Mouse (Mus musculus) liver, adult 2 months (tissue): ENCODE data around the gene Kbtbd13. TPM values are rescaled to one million over a fixed set of nuclear protein-coding genes. Genes with fewer than 3 reads are reported as not detected.
A peak's percentile ranks its signal among the peaks of the same experiment; 100 is the strongest.
"Not testable (repeated sequence)": the region's sequence is repeated elsewhere in the genome, so short reads cannot be mapped to it uniquely, and the experiment has no call there.

Experiments used
- DNase-seq: peaks from one replicate; pipeline ENCODE4 v3.0.0-alpha.2; 2011; ENCODE audit warnings: low read depth, low spot score; ENCODE audit errors: extremely low read depth
- H3K27ac ChIP-seq: fragments of 200-500 bp; replicated peaks from 2 replicates; pipeline ENCODE4 v1.5.1; 2012; ENCODE audit warnings: low read depth, mild to moderate bottlenecking, control low read depth, inconsistent platforms, low read length; ENCODE audit not compliant: insufficient read depth
- H3K27me3 ChIP-seq: fragments of 200-500 bp; 2 replicates; pipeline ENCODE4 v1.6.1; 2012; ENCODE audit warnings: mild to moderate bottlenecking, moderate library complexity, low read length, inconsistent platforms; ENCODE audit not compliant: control insufficient read depth, insufficient read depth
- H3K36me3 ChIP-seq: fragments of 200-500 bp; 2 replicates; pipeline ENCODE4 v1.6.1; 2012; ENCODE audit warnings: low read length, inconsistent platforms; ENCODE audit not compliant: control insufficient read depth, insufficient read depth
- H3K4me1 ChIP-seq: fragments of 200-500 bp; 2 replicates; pipeline ENCODE4 v1.6.1; 2011; ENCODE audit warnings: low read length; ENCODE audit not compliant: control insufficient read depth, insufficient read depth
- H3K4me3 ChIP-seq: fragments of 200-500 bp; 2 replicates; pipeline ENCODE4 v1.5.1; 2011; ENCODE audit warnings: low read depth, mild to moderate bottlenecking, control low read depth, low read length, moderate library complexity; ENCODE audit not compliant: insufficient read depth
- H3K79me2 ChIP-seq: fragments of 200-500 bp; 2 replicates; pipeline ENCODE4 v1.6.1; 2012; ENCODE audit warnings: inconsistent platforms, mild to moderate bottlenecking, low read length, moderate library complexity; ENCODE audit not compliant: control insufficient read depth, insufficient read depth
- H3K9ac ChIP-seq: fragments of 200-500 bp; 2 replicates; pipeline ENCODE4 v1.6.1; 2012; ENCODE audit warnings: low read depth, mild to moderate bottlenecking, control low read depth, inconsistent platforms, low read length
- CTCF ChIP-seq: fragments of 200-500 bp; IDR thresholded peaks from 2 replicates; pipeline ENCODE4 v1.5.1; 2011; ENCODE audit warnings: low read depth, low read length, control low read depth
- POLR2A ChIP-seq: fragments of 200-500 bp; IDR thresholded peaks from 2 replicates; pipeline ENCODE4 v1.6.1; 2011; ENCODE audit warnings: low read length, control low read depth; ENCODE audit not compliant: insufficient read depth; ENCODE audit errors: extremely low read depth
- WGBS: fragments of 180-500 bp; shearing (Covaris S2); methylation state at CpG from one replicate; pipeline ENCODE4 v1.1.7; 2018; 5-methylcytosine and 5-hydroxymethylcytosine counted together
- polyA plus RNA-seq: library from polyadenylated mRNA; depleted of rRNA; stranded (reverse); fragments of >200 nt; gene quantifications from 2 replicates; pipeline ENCODE4 v1.2.3, GENCODE M21; 2012
- total RNA-seq: library from RNA; depleted of rRNA; stranded (reverse); fragments of >200 nt; gene quantifications from 2 replicates; pipeline ENCODE4 v1.2.3, GENCODE M21; 2014

The Kbtbd13 gene
- total and polyA plus RNA-seq, 2 experiments, result 0.28 to 0.49 TPM

- no peak overlapping the region for H3K9ac ChIP-seq
- TF ChIP-seq CTCF (no peak), POLR2A (no peak)
- no peaks in the 10 kb centered on the region for H3K27me3 ChIP-seq
- WGBS, result 90% methylated on average over 7 of the region's 7 CpGs
- H3K4me3 ChIP-seq, result no peak overlapping the region
- H3K4me1 ChIP-seq, result no peaks in the 10 kb centered on the region
- no peak overlapping the region for H3K27ac ChIP-seq
- no peak for DNase-seq
- H3K36me3 ChIP-seq, result peaks cover 58% of the 10 kb centered on the region
- peaks cover 2% of the 10 kb centered on the region; the same call in 1 of the 2 replicates for H3K79me2 ChIP-seq
Measured at GRCm38 (mm10) chr9:65356561-65356960, 34.9 kb downstream of the Kbtbd13 start.

GRCm38 (mm10) chr9:65353251-65353650 is 38.2 kb downstream of the Kbtbd13 start:
- no peak overlapping the region for H3K4me3 ChIP-seq
- no peak for TF ChIP-seq POLR2A
- no peak for TF ChIP-seq CTCF
- 85% methylated on average over 5 of the region's 5 CpGs for WGBS

GRCm38 (mm10) chr9:65347112-65347850 is 44.2 kb downstream of the Kbtbd13 start:
- Histone ChIP-seq H3K9ac (peak overlapping the region; percentile 87), H3K79me2 (peaks cover 28% of the 10 kb centered on the region; the same call in 1 of the 2 replicates), H3K27ac (peak overlapping the region; percentile 41; the same call in 1 of the 2 replicates), H3K4me1 (peaks cover 7% of the 10 kb centered on the region), H3K36me3 (no peaks in the 10 kb centered on the region), H3K27me3 (no peaks in the 10 kb centered on the region), H3K4me3 (peak overlapping the region; percentile 79)
- TF ChIP-seq POLR2A (no peak), CTCF (no peak)
- WGBS, result 23% methylated on average over 8 of the region's 8 CpGs
- no peak for DNase-seq

More at GRCm38 (mm10) chr9:65353251-65353650, 38.2 kb downstream of the Kbtbd13 start:
- peaks cover 18% of the 10 kb centered on the region; the same call in 1 of the 2 replicates for H3K79me2 ChIP-seq
- H3K27me3 ChIP-seq, result no peaks in the 10 kb centered on the region
- no peak for DNase-seq
- no peak overlapping the region for H3K9ac ChIP-seq
- peaks cover 29% of the 10 kb centered on the region for H3K36me3 ChIP-seq
- no peak overlapping the region for H3K27ac ChIP-seq
- peaks cover 1% of the 10 kb centered on the region; the same call in 1 of the 2 replicates for H3K4me1 ChIP-seq

GRCm38 (mm10) chr9:65346476-65347111 is 44.9 kb downstream of the Kbtbd13 start:
- H3K27ac ChIP-seq, result peak overlapping the region; percentile 41
- peak overlapping the region; percentile 87 for H3K9ac ChIP-seq
- TF ChIP-seq CTCF, result no peak
- TF ChIP-seq POLR2A, result no peak
- peaks cover 28% of the 10 kb centered on the region; the same call in 1 of the 2 replicates for H3K79me2 ChIP-seq
- WGBS, result under 1% methylated on average over 77 of the region's 77 CpGs
- no peaks in the 10 kb centered on the region for H3K36me3 ChIP-seq
- no peaks in the 10 kb centered on the region for H3K27me3 ChIP-seq
- H3K4me1 ChIP-seq, result peaks cover 7% of the 10 kb centered on the region
- peak overlapping the region; percentile 79 for H3K4me3 ChIP-seq
- peak; percentile 37 for DNase-seq

- H3K9ac ChIP-seq, result peak within 1 kb of the TSS; percentile 87
- peak within 1 kb of the TSS; percentile 41 for H3K27ac ChIP-seq
- peak; percentile 65; the same call in 1 of the 2 replicates for TF ChIP-seq POLR2A
- TF ChIP-seq CTCF, result no peak
- peak; percentile 94 for DNase-seq
- peak within 1 kb of the TSS; percentile 79 for H3K4me3 ChIP-seq
- peaks cover 7% of the 10 kb centered on the region for H3K4me1 ChIP-seq
- peaks cover 26% of the 10 kb centered on the region; the same call in 1 of the 2 replicates for H3K79me2 ChIP-seq
- WGBS, result under 1% methylated on average over 56 of the region's 59 CpGs
- H3K36me3 ChIP-seq, result no peaks in the 10 kb centered on the region
- H3K27me3 ChIP-seq, result no peaks in the 10 kb centered on the region
Measured at GRCm38 (mm10) chr9:65345854-65346475, 45.5 kb downstream of the Kbtbd13 start, which contains the start of gene Pdcd7. Gene Pdcd7 (plus strand): TSS chr9:65346104.

- not testable (repeated sequence) for H3K4me1 ChIP-seq, DNase-seq, H3K36me3 ChIP-seq, H3K27me3 ChIP-seq
- 71% methylated on average over 11 of the region's 11 CpGs for WGBS
- H3K9ac ChIP-seq, result peak overlapping the region; percentile 42; the same call in 1 of the 2 replicates
- peaks cover 24% of the 10 kb centered on the region; the same call in 1 of the 2 replicates for H3K79me2 ChIP-seq
- H3K27ac ChIP-seq, result peak overlapping the region; percentile 39
- H3K4me3 ChIP-seq, result peak overlapping the region; percentile 48; the same call in 1 of the 2 replicates
Measured at GRCm38 (mm10) chr9:65345439-65345838, 46.0 kb downstream of the Kbtbd13 start.
